Mouse (Mus musculus) frontal cortex, postnatal 36 days (tissue): ENCODE results near the gene Eln.

Experiments used
- DNase-seq, 2 experiments: peaks; one replicate each; pipeline ENCODE4 v3.0.0; 2022; ENCODE audit warnings: low spot score in 2 of 2

The Eln gene

GRCm38 (mm10) chr5:134686541-134686940 lies 60.6 kb downstream of the Eln start:
- DNase-seq = no peak

DNA sequence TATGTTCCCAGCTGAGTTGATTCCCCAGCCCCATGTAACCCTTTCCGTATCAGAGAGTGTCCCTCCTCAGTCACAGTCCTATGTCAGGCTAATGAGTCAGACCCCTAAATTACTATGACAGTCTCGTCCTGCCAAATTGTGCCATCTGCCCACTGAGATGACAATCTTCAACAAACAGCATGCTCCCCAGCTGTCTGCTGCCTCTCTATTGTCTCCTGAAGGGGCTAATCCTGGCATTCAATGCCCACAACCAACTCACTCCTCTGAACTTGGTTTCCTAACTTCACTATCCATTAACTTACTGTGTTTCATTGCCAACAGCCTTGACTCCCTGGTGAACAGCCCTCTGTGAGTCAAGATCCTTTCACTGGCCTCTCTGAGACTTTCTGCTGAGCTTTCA lies 62.7 kb downstream of the Eln start:
- no peak for DNase-seq

- DNase-seq = no peak
Observed at GRCm38 (mm10) chr5:134683813-134684212, 63.3 kb downstream of the Eln start.

DNA sequence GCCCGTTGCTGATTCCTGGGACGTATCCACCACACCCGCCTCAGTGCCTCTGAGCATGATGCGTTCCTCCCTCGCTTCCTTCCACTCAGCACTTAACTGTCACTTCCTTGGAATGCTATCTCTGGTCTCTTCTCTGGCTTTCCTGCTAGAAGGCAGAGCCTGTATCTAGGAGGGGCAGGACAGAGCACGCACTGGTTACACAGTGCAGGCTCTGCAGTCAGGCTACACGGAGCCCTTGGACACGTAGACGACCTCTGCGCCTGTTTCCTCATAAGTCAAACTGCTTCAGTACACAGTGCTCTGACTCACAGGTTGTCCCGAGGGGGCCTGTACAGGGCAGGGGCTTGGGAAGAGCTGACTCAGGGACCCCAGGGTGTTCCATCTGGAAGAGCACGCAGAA lies 66.9 kb downstream of the Eln start:
- DNase-seq = no peak

DNA sequence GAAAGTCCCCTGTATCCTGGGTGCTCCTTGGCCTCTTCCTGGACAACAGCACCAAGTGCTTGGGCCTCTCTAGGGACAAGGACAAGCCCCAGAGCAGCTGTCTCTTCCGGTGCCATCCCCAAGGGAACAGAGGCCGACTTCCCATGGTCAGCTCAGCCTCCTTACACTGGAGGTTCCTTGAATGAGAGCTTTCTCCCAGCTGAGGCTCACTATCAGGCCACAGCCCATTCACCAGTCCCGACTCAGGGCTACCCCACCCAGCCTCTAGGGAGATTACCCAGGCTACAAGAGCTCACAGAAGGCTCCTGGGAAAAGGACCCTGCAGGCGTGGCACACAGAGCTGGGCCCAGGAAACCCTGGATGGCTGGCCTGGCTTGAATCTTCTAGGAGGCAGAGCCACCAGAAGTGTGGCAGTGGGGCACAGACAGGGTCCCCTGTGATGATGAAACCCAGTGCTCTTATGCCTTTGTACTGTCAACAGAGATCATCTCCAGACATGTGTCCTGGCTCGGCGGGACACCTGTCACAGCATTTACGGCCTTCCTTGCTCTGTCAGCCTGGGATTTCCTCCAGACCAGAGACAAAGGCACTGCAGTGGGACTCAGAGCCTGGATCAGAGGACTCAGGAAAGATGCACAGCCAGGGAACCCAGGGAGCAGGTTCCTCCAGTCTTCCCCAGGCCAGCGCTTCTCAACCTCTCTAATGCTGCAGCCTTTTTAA lies 68.1 kb downstream of the Eln start:
- no peak for DNase-seq

GRCm38 (mm10) chr5:134678031-134678430 lies 69.1 kb downstream of the Eln start:
- no peak for DNase-seq

DNA sequence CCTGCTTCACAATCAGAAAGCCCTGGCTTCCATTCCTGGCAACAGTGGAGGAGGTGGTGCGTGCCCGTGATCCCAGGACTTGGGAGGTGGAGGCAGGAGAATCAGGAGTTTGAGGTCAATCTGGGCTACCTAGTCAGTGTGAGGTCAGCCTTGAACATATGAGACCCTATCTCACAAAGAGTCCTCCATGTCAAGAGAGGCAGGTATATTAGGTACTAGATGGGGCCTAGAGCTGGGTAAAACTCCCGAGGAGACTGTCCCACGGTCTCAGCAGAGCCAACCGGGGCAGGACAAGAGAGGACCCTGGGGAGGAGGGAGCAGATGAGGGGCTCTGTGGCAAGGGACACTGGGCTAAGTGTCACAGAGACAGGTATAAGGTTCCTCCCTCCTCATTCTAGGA lies 69.6 kb downstream of the Eln start:
- DNase-seq = no peak

DNA sequence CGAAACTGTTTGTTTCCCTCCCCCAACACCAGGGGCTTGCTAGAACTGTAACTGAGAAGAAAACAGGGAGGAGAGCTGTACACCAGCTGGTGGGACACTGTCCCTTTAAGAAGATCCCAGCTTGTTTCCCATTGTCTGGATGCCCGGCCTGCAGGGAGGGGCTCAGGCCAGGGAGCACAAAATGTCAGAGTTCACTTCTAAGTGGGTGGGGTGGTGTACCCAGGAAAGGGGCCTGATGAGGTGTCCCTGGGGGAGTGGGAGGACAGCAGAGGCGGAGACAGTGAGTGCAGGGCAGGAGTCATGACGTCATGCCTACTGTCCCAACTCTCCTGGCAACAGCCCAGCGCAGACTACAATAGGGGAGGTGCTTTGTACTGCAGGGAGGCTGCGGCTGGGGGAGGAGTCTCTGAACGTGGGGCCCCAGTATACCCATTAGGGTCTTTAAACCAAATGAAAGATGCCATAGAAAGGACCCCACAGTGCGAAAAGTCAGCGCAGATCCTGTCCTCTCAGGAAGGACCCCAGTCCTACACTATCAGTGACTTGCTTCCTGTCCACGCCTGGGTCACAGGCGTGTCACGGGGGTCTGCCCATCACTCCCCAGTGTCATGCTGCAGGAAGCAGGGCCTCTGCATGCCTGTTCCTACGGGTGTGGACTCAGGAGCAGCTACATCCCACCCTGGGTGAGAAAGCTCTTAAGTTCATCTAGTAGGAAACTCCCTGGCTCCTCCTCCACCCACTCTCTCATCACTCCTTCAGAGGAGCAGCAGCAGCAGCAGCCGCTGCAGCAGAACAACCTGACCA lies 71.0 kb downstream of the Eln start:
- peak; percentile 38 to 49 for DNase-seq

GRCm38 (mm10) chr5:134674977-134675376 lies 72.1 kb downstream of the Eln start:
- DNase-seq = no peak

- no peak for DNase-seq
Observed at GRCm38 (mm10) chr5:134672611-134673010, 74.5 kb downstream of the Eln start.

- no peak for DNase-seq
Observed at GRCm38 (mm10) chr5:134672198-134672516, 75.0 kb downstream of the Eln start.

DNA sequence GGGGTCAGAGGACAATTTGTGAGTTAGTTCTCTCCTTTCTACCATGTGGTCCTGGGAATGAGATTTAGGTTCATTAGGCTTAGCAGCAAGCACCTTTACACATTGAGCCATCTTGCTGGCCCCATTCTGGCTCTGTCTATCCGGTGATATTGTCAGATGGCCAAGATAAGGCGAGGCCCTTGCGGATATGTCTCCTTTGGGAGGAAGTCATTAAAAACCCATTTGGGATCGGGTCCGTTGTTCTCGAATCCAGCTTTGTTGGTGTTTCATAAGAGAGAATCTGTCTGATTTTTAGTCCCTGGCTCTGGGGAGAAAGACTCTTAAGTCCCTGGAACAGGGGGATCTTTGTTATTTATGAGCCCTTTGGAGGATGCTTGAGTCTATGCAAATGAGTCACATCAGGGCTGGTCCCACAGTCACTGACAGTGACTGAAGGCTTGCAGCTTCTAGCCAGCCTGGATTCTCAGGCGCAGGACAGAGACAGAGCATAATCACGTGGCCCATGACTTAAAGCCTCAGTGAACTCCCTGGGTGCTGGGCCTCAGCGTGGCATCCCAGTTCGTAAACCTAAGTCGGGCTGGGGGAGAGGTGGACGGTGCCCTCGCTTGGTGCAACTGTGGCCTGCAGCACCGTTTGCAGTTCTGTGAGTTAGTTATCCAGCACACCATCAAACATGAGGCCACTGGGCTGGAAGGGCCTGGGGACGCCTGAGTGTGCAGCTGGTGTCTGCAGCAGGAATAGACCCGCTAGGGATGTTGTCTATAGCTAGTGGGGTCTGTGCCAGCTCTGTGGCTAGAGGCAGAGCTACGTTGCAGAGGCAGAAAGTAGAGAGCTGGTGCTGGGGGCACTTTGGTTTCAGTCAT lies 75.6 kb downstream of the Eln start:
- no peak for DNase-seq

DNA sequence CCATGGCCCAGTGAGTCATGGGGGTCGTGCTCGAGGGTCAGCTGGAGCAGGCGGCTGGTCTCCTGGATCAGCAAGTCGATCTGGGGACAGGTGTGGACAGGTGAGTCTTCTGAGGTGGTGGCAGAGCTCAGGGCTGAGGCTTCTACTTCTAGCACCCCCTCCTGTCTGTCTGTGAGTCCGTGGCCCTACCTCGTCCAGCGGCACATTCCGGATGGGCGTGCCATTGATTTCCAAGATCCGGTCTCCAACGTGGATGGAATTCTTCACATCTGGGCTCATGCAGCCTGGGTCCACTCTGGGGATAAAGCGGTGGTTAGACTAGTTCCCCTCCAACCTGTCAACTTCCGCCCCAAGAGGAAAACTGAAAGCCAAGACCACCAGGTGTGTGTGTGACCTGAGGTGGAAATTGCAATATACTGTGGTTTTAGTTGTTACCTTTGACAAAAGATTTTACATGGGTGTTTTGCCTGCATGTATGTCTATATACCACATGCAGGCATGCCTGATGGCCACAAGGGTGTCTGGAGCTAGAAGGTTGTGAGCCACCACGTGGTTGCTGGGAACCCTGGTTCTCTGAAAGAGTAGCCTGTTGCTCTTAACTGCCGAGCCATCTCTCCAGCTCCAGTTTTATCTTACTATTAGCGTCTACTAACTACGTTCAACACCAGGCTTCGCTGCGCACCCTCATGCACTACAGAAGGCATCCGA lies 78.0 kb downstream of the Eln start:
- no peak for DNase-seq

GRCm38 (mm10) chr5:134668495-134668894 lies 78.6 kb downstream of the Eln start:
- peak in 1 of 2 experiments; percentile 29 for DNase-seq

DNA sequence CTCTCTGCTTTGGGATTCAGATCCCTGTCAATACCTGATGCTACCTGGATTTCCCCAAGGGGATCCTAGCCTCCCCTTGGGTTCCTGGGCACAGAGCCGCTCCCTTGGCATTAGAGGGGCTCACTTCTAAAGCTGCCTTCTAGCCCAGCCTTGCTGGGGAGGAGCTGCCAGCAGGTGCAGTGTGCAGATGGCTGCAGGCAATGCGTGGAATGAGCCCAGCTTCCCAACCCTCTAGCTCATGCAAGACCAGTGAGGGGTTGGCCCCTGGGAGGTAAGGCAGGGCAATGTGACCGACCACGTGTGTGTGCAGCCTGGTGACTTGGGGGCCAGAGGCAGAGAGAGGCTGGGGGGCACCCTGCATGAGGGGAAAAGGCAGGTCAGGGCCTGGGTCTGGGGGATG lies 90.4 kb downstream of the Eln start:
- DNase-seq = no peak
